Mouse (Mus musculus): ENCODE measurements around the gene Zfp952. TPM values are rescaled to one million over a fixed set of nuclear protein-coding genes. Genes with fewer than 3 reads are reported as not detected.
"Not testable (repeated sequence)": the region's sequence is repeated elsewhere in the genome, so short reads cannot be mapped to it uniquely, and the experiment has no call there.

Zfp952 gene
- polyA plus RNA-seq, 1 experiment from 2014 or later = 11.4 TPM

DNA sequence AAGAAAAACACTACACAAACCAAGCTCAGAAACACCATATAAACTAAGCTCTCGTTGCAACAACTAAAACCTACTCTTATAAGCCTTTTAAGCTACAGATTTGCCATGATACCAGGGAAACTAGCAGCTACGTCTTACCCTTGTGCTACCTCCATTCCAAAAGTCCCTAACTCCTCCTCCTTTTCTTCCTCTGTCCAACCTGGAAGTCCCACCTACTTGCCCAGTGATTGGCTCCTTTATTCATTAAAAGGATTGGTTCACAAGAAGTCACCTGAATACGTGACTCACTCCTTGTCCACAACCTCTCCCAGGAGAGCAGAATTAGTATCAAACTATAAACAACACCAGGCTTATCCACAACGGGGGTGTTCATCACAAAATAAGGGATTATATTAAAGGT is 6.6 kb upstream of the Zfp952 start:
- Histone ChIP-seq H3K36me3 (no peaks in the 10 kb centered on the region), H3K9ac (no peak overlapping the region), H3K9me3 (no peaks in the 10 kb centered on the region), H3K27me3 (no peaks in the 10 kb centered on the region), H3K4me1 (no peaks in the 10 kb centered on the region), H3K4me3 (no peak overlapping the region), H3K4me2 (no peak overlapping the region), H3K27ac (no peak overlapping the region)
- WGBS = 70% methylated on average over 4 of the region's 4 CpGs
- no peak for ATAC-seq (ENCODE audit: borderline replicate concordance, extremely low read depth, low FRiP score, low TSS enrichment)

DNA sequence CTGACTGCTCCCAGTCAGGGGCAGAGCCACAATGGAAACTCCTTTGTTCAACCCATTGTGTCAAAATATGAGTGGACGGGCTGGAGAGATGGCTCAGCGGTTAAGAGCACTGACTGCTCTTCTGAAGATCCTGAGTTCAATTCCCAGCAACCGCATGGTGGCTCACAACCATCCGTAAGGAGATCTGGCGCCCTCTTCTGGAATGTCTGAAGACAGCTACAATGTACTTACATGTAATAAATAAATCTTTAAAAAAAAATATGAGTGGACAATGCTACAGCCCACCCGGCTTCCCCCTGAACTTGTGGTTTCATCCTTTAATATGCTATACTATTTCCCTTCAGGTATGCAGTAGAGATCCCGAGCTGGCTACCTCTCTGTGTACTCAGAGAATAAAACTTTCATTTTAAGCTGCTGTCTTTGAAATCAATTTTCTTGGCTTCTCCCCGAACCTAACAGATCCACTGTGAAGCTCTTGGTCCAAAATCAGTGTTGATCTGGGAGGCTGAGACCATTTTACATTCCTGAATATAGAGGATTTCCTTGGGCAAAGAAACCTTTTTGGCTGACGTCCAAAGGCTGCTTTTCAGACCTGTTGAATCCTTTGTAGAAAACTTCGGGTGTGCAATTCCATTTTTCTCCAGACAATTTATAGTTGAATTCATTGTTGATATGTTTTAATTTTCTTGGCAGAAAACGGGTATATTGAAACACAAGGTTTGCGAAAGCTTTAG is 797 bp upstream of the Zfp952 start:
- Histone ChIP-seq H3K4me1 (peaks cover 16% of the 10 kb centered on the region), H3K27ac (0 out of 2 replicates have a peak overlapping the region, but pooled peaks have one; percentile 45), H3K9me3 (no peaks in the 10 kb centered on the region), H3K27me3 (no peaks in the 10 kb centered on the region), H3K36me3 (peaks cover 12% of the 10 kb centered on the region), H3K4me3 (peak overlapping the region; percentile 71), H3K9ac (peak overlapping the region; percentile 55; the same call in 1 of the 2 replicates), H3K4me2 (peak overlapping the region; percentile 72)
- 62% methylated on average over 12 of the region's 12 CpGs for WGBS
- no peak for ATAC-seq (ENCODE audit: borderline replicate concordance, extremely low read depth, low FRiP score, low TSS enrichment)

DNA sequence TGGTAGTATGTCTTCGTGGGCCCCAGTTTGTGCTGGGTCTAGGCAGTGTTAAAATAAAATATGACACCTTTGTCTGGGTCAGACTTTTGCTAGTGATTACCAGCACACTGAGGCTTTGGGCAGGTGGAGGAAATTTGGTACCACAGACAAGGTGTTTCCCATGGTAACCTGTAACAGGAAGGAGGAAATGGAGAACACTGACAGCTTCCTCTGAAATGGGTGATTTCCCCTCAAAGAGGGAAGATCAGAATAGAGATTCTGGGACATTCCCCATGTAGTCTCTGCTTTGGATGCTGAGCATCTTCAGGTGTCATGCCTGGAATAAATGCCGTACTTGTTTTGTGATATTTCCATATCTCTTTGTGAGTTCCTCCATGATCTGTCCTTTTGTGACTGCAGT is 5.6 kb downstream of the Zfp952 start:
- ATAC-seq (ENCODE audit: borderline replicate concordance, extremely low read depth, low FRiP score, low TSS enrichment) = no peak
- no peak overlapping the region for H3K4me2 ChIP-seq
- H3K27ac ChIP-seq = no peak overlapping the region
- H3K4me1 ChIP-seq = peaks cover 10% of the 10 kb centered on the region
- no peaks in the 10 kb centered on the region for H3K27me3 ChIP-seq
- 88% methylated on average over 2 of the region's 2 CpGs for WGBS
- 0 out of 2 replicates have a peak, but pooled peaks cover 7% of the 10 kb centered on the region for H3K9me3 ChIP-seq
- H3K36me3 ChIP-seq = peaks cover 39% of the 10 kb centered on the region
- H3K4me3 ChIP-seq = no peak overlapping the region
- H3K9ac ChIP-seq = no peak overlapping the region

GRCm38 (mm10) chr17:33008337-33008736 is 15.4 kb downstream of the Zfp952 start:
- no peak overlapping the region for H3K4me3 ChIP-seq
- no peaks in the 10 kb centered on the region for H3K27me3 ChIP-seq
- no peaks in the 10 kb centered on the region for H3K4me1 ChIP-seq
- H3K36me3 ChIP-seq = peaks cover 24% of the 10 kb centered on the region
- no peak overlapping the region for H3K9ac ChIP-seq
- H3K27ac ChIP-seq = no peak overlapping the region
- 43% methylated on average over 9 of the region's 9 CpGs for WGBS
- no peak overlapping the region for H3K4me2 ChIP-seq
- ATAC-seq (ENCODE audit: borderline replicate concordance, extremely low read depth, low FRiP score, low TSS enrichment) = no peak
- no peaks in the 10 kb centered on the region for H3K9me3 ChIP-seq

GRCm38 (mm10) chr17:33020434-33020833 is 27.5 kb downstream of the Zfp952 start:
- H3K9me3 ChIP-seq = peaks cover 40% of the 10 kb centered on the region

DNA sequence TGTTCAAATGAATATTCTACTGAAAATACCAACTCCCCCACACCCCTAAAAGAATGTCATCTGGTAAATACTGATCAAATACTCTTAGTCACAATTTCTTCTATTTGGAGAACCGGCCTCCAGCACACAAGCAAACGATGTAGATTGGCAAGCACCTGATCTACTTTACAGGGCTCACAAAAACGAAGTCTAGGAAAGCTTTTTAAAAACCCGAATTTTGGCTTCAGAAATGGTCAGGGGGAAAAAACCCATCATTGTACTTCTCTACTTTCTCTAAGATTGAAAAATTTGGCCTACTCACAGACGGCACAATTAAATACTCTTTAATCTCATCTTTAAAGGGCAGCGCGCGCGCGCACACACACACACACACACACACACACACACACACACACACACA is 39.4 kb downstream of the Zfp952 start:
- Histone ChIP-seq H3K9me3 (0 out of 2 replicates have a peak, but pooled peaks cover 3% of the 10 kb centered on the region), H3K4me1 (no peaks in the 10 kb centered on the region), H3K36me3 (peaks cover 2% of the 10 kb centered on the region), H3K4me2 (peak overlapping the region; percentile 47), H3K27ac (peak overlapping the region; percentile 79), H3K4me3 (peak overlapping the region; percentile 68), H3K27me3 (no peaks in the 10 kb centered on the region), H3K9ac (peak overlapping the region; percentile 71)
- 4% methylated on average over 10 of the region's 10 CpGs for WGBS
- no peak for ATAC-seq (ENCODE audit: borderline replicate concordance, extremely low read depth, low FRiP score, low TSS enrichment)

More at GRCm38 (mm10) chr17:33020434-33020833, 27.5 kb downstream of the Zfp952 start:
- not testable (repeated sequence) for H3K9ac ChIP-seq; H3K27ac ChIP-seq; H3K27me3 ChIP-seq; ATAC-seq (ENCODE audit: borderline replicate concordance, extremely low read depth, low FRiP score, low TSS enrichment); H3K4me2 ChIP-seq; H3K4me3 ChIP-seq; H3K4me1 ChIP-seq
- peaks cover 67% of the 10 kb centered on the region for H3K36me3 ChIP-seq

GRCm38 (mm10) chr17:33032900-33033891 is 40.3 kb downstream of the Zfp952 start, which contains the start of gene Zfp763:
TSS of gene Zfp763 (minus strand) at chr17:33033402.
- Histone ChIP-seq H3K4me3 (peak within 1 kb of the TSS; percentile 68), H3K9ac (peak within 1 kb of the TSS; percentile 71), H3K9me3 (no peaks in the 10 kb centered on the region), H3K4me1 (no peaks in the 10 kb centered on the region), H3K27me3 (no peaks in the 10 kb centered on the region), H3K36me3 (no peaks in the 10 kb centered on the region), H3K27ac (peak within 1 kb of the TSS; percentile 79), H3K4me2 (peak within 1 kb of the TSS; percentile 47)
- 3% methylated on average over 27 of the region's 27 CpGs for WGBS
- peak; percentile 95 for ATAC-seq (ENCODE audit: borderline replicate concordance, extremely low read depth, low FRiP score, low TSS enrichment)

Other genes starting within 250 kb of the Zfp952 start
- gene Zfp871, start 204.8 kb upstream of the Zfp952 start, polyA plus RNA-seq (2015; fragmentation: Nextera tagmentation; extraction: Ambion mirVana) = 28.5 and 33.8 TPM in 2 replicates
- 2.0 and 2.3 TPM in 2 replicates for gene Zfp811, start 183.2 kb upstream of the Zfp952 start, polyA plus RNA-seq (2015; fragmentation: Nextera tagmentation; extraction: Ambion mirVana)
- 13.7 and 14.9 TPM in 2 replicates for gene Zfp799, start 162.9 kb upstream of the Zfp952 start, polyA plus RNA-seq (2015; fragmentation: Nextera tagmentation; extraction: Ambion mirVana)
- gene Zfp870, start 101.5 kb upstream of the Zfp952 start, polyA plus RNA-seq (2015; fragmentation: Nextera tagmentation; extraction: Ambion mirVana) = 7.5 and 8.2 TPM in 2 replicates
- gene Cyp4f14, start 75.8 kb upstream of the Zfp952 start, polyA plus RNA-seq (2015; fragmentation: Nextera tagmentation; extraction: Ambion mirVana) = not detected in 2 replicates
- gene Cyp4f13, start 45.7 kb upstream of the Zfp952 start, polyA plus RNA-seq (2015; fragmentation: Nextera tagmentation; extraction: Ambion mirVana) = 10.7 and 11.4 TPM in 2 replicates
- 10.8 and 12.6 TPM in 2 replicates for gene Zfp472, start 27.3 kb upstream of the Zfp952 start, polyA plus RNA-seq (2015; fragmentation: Nextera tagmentation; extraction: Ambion mirVana)
- gene Zfp763, start 40.3 kb downstream of the Zfp952 start, polyA plus RNA-seq (2015; fragmentation: Nextera tagmentation; extraction: Ambion mirVana) = 13.5 and 13.9 TPM in 2 replicates
- gene 4921501E09Rik, start 74.9 kb downstream of the Zfp952 start, polyA plus RNA-seq (2015; fragmentation: Nextera tagmentation; extraction: Ambion mirVana) = not detected in 2 replicates
- gene Zfp563, start 96.2 kb downstream of the Zfp952 start, polyA plus RNA-seq (2015; fragmentation: Nextera tagmentation; extraction: Ambion mirVana) = 8.5 and 8.7 TPM in 2 replicates
- gene Morc2b, start 146.6 kb downstream of the Zfp952 start, polyA plus RNA-seq (2015; fragmentation: Nextera tagmentation; extraction: Ambion mirVana) = not detected in 2 replicates
- not detected in 2 replicates for gene Olfr55, start 175.3 kb downstream of the Zfp952 start, polyA plus RNA-seq (2015; fragmentation: Nextera tagmentation; extraction: Ambion mirVana)
- not detected in 2 replicates for gene Olfr239, start 198.2 kb downstream of the Zfp952 start, polyA plus RNA-seq (2015; fragmentation: Nextera tagmentation; extraction: Ambion mirVana)
- not detected in 2 replicates for gene Olfr1564, start 228.6 kb downstream of the Zfp952 start, polyA plus RNA-seq (2015; fragmentation: Nextera tagmentation; extraction: Ambion mirVana)